Mouse (Mus musculus): ENCODE measurements around the gene Mgst3.

The Mgst3 gene

GRCm38 (mm10) chr1:167393683-167394492 lies at the start of gene Mgst3:
Gene Mgst3 (minus strand): TSS chr1:167393841.
- peak; percentile 89 to 98 for DNase-seq

DNA sequence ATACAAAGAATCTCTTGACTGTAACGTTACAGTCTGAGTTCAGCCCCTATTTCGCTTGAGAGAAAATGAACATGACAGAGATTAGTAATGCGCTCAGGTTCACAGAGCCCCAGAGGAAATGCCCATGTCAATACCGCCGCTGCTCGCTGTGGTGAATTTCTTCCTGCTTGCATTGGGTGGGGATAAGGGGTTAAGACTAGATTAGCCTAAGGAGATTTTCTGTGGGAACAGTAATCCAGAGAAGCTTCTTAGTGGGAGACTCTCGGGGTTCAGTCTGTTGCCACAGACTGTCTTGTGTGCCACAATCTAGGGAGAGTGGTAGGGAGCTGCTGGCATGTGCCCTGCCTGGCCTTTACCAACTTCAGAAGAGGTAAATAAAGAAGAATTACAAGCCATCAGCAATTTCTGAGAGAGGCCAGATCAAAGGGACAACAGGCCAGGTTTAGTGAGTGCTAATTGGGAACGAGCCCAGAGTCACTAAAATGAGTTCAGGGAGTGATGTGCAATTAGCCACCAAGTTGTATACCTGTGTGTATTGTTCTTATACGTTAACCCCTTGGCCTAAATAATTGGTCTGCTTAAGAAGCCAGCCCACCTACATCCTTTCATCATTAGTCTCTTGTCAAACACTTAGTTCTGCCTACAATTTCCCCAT lies 44.7 kb upstream of the Mgst3 start:
- no peak for DNase-seq

GRCm38 (mm10) chr1:167437091-167437490 lies 43.5 kb upstream of the Mgst3 start:
- DNase-seq, result no peak

GRCm38 (mm10) chr1:167436186-167436975 lies 42.7 kb upstream of the Mgst3 start:
- DNase-seq, result no peak

- DNase-seq, result no peak
These were observed 41.3 kb upstream of the Mgst3 start for GRCm38 (mm10) chr1:167434931-167435330.

DNA sequence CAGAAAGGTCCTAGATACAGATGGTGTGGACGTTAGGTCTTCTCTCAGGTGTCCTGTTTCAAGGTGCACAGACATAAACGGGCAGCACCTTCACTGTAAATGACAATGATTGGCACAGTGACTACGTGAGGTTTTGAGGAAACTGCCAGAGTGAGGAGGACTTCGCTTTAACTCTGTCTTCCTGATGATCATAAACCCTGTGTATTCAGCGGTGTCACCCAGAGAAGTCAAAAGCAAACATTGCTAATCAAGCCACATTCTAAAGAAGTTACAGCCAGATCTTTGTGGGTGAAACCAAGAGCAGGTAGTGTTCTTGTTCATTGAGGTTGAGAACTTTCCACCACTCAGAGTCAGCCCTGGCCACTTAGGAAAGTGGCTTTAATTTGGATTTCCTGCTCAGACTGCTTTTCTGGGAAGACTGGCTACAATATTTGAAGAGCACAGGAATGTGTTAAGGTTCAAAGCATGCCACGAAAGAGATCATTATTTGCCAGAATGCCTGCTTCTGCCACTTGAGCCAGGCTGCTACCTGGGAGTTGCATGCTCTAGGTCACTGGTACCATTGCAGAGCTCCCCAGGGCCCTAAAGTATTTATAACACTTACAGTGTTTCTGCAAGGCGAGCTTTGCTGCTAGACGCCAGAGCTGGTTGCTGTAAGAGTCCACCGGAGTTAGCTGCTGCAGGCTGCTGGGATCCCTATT lies 37.5 kb upstream of the Mgst3 start:
- no peak for DNase-seq

DNA sequence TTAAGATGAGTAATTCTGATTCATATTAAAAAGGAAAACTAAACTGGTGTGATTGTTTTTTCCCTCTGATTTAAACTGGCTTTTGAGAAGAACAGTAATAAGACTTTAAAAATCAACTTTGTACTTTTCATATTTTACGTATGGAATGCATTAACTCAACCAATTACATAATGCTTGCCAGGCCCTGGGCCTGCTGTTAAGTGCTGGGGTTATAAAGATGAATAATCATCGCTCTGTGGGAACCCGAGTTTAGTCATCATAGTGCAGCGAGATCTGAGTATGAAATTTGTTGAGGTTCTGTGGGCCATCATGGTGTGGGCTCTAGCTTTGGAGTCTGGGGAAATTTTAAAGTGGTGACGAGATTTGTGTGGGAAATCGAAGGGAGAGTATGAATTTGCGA lies 33.0 kb upstream of the Mgst3 start:
- DNase-seq, result no peak

DNA sequence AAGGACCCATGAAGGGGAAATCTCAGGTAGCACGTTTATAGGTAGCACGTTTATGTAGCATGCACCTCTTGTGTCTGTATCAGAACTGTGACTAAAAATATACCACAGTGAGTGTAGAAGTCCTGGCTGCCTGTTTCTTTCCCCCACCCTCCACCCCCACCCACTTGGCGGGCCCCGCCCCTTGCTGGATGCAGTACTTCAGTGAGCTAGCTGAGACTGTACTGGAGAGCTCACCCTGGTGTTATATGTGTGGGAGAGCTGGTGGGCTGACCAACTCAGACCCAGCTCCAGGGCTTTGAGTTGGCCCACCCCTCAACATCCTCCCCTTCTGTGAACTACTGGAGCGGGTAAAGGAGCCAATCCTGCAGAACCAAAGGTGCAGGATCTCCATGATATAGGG lies 31.9 kb upstream of the Mgst3 start:
- DNase-seq, result no peak

DNA sequence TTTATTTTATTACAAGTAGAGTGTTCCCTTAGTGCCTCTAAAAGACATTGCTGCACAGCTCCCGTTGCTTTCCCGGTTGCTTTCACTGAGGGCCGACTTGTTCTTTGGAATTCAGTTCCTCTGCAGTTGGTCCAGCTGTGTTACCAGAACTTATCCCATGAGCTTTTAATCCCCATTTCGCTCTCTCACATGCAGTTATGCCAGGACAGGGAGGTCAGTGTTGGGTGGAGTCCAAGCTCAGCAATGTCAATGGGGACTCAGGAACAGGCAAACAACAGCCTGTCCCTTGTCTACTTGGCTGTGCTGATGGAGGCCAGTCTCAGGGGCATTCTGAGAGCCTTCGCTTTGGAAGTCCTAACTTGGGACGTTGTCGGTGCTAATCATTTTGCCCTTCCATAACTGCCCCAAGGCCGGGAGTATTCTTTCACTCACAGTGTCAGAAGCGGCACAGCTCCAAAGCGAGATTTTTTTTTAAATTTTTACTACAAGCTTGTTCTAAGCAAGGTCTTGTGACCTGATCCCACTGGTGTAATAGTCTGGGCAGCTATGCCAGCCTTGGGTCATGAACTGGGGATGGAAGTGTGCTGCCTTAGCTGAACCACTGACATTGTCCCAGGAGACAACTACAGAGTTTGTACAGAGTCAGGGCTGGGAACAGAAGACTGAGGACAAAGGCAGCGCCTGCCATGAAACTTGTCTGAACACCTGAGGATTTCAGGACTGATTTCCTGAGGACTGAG lies 29.0 kb upstream of the Mgst3 start:
- no peak for DNase-seq

DNA sequence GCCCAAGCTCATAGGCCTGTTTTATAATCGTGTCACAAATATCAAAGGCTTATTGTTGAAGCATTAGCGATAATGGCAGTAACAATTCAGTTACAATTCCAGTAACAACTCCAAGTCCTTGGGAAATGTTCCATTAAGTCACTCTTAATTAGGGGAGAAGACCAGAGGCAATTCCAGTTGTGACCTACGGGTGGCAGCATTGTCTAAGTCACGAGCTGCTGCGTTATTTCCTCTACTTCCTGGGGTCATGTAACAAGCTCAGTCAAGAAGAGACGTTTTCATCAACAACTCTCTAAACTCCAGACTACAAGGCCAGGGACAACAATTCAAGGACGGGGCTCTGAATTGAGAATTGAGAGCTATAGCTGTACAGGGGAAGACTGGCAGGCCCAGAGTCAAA lies 21.2 kb upstream of the Mgst3 start:
- peak; percentile 16 to 61 for DNase-seq

DNA sequence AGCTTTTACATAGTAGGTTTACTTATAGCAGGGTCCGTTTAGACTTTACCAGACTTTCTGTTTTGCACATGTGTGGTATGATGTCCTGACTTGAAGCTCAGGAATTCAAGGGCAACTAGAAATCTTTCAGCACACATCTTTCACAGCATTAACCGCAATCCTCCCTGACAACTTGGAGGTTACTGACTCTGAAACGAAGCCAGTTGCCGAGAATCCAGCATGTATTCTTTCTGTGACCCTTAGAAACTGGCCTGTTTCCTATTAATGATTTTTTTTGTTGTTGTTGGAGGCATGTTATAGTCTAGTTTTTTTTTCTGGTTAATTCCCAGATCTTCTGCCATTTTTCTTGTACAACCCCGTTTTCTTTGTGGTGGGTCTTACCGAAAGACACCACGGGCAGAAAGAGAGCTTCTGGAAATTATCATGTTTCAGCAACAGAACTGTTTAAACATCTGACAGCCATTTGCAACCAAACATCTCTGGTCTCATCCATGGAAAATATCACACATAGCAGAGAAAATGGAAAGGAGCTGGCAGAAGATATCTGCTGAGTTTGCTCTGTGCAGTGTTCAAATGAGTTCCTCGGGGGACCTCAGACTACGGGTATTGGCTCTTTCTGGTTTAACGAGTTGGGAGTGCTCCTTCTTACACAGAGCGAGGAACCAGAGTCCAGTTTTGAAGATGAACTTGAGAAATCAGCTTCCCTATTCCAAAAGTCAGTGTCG lies 18.5 kb upstream of the Mgst3 start:
- DNase-seq, result no peak

DNA sequence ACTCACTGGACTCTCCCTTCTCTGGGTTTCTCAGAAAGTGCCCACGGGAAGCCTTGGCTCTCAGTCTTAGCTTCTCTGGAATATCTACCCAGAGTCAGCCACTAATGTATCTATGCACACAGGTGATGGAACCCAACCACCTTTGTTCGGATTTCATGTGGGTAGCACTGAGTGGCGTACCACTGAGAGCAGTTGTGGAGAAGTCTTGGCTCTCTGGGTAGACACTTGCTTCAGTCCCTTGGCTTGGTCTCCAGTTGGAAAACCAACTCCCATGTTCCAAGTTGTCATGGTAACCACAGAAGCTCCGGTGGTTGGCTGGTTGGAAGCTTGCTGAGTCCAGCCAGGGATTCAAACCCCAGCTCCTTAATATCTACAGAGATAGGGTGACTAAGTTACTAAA lies 16.0 kb upstream of the Mgst3 start:
- no peak for DNase-seq

GRCm38 (mm10) chr1:167405237-167405636 lies 11.6 kb upstream of the Mgst3 start:
- no peak for DNase-seq

DNA sequence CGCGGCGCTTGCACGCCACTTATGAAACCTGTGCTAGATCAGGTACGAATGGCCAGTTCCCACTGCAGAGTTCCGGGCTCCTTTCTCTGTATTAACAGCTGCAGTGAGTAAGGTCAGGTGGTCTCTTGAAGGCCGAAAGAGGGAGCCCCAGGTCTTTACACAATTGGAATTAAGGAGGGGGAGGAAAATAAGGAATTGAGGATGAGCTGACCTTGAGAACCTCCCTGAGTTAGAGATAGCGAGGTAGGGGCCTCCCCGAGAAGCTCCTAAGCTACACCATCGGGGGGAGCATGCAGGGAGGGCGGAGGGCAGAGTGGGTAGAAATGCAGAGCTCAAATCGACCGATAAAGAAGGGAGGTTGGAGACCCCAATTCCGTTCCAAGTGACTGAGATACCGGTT lies 360 bp downstream of the Mgst3 start:
- no peak for DNase-seq

- DNase-seq, result no peak
These were observed 954 bp downstream of the Mgst3 start for GRCm38 (mm10) chr1:167392687-167393086.

GRCm38 (mm10) chr1:167392031-167392640 lies 1.5 kb downstream of the Mgst3 start:
- DNase-seq, result no peak

GRCm38 (mm10) chr1:167391241-167391640 lies 2.4 kb downstream of the Mgst3 start:
- DNase-seq, result no peak

- no peak for DNase-seq
These were observed 3.3 kb downstream of the Mgst3 start for GRCm38 (mm10) chr1:167390381-167390780.

DNA sequence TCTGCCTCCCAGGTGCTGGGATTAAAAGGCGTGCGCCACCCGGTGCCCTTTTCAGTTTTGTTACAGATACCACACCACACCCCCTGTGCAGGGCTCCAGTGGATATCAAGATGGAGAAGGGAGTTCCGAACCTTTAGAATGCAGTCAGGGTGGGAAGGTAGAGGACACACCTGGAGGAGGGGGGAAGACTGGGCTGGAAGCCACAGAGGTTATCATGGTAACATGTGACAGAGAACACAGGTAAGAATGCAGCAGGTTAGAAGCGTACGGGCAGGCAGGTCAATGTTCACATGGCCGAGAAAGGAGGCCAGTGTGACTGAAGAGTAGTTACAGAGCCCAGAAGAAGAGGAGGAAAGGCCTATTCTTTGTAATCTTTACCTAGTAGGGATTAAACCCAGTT lies 4.1 kb downstream of the Mgst3 start:
- no peak for DNase-seq

- DNase-seq, result no peak
These were observed 5.1 kb downstream of the Mgst3 start for GRCm38 (mm10) chr1:167388571-167388970.

DNA sequence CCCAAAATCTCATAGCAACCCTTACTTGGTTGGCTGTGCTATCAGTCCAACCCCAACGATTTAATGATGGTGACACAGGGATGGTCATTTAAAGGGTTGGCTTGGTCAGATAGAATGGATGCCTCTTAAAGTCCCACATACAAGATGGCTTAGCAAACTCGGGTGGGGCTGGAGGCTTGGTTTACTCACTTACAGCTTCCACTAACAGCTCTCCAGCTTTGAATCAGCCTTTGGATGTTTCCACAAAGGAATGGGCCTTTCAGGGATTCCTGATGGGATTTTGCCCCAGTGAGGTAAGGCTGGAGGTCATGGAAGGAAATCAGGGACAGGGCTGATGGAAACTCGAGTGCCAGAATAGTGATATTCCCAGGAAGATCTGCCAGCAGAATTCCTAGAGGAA lies 5.8 kb downstream of the Mgst3 start:
- no peak for DNase-seq
